Mouse (Mus musculus) lung, adult 18-20 months (tissue): Measurements from ENCODE around the gene Dnajb5.
"Not testable (repeated sequence)": the region's sequence is repeated elsewhere in the genome, so short reads cannot be mapped to it uniquely, and the experiment has no call there.

Experiments used
- DNase-seq, 2 experiments: peaks; one replicate each; pipeline ENCODE4 v3.0.0; 2022; ENCODE audit warnings: mixed read lengths in 2 of 2

Dnajb5 gene

DNA sequence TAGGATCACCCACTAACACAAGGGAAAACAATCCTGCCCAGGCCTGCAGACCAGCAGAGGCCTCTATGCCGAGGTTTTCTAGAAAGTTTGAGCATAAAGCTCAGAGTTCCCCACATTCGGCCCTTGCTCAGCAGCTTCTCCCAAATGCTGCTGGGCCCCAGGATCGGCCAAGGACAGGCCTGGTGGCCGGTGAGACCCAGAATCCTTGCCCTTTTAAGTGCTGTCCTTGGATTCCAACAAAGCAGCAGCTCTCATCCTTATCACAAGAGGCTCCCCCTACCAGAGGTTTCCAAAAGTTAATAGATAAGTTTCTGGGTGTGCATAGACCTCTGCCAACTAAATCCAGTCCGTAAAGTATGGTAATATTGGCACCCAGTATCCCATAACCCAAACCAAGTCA lies 24.3 kb downstream of the Dnajb5 start:
- no peak for DNase-seq

DNA sequence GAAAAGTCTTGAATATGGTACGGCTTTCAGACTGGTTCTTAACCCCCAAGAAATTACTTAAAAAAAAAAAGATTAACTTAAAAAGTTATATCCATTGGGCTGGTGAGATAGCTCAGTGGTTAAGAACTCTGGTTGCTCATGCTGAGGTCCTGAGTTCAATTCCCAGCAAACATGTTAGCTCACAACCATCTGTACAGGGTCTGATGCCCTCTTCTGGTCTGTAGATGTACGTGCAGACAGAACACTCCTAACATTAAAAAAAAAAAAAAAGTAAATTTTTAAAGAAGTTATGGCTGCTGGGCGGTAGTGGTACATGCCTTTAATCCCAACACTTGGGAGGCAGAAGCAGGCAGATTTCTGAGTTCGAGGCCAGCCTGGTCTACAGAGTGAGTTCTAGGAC lies 28.4 kb downstream of the Dnajb5 start:
- no peak for DNase-seq

DNA sequence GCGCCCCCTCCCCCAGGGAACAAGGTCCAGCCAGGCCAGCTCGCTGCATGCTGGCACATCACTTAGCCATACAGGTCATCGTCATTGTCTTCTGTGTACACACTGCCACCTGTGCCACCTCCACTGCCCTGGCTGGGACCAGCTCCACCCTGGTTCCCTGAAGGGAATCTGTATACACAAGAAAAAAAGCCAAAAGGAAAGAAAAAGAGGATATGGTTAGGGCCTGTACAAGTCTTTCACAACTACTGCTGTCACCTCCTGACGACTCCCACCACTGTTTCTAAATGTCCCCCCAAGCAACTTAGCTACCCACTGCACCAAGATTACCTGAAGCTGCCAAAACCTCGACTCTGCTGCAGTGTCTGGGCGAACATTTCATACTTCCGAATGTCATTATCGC lies 30.9 kb downstream of the Dnajb5 start:
- not testable (repeated sequence) for DNase-seq

DNA sequence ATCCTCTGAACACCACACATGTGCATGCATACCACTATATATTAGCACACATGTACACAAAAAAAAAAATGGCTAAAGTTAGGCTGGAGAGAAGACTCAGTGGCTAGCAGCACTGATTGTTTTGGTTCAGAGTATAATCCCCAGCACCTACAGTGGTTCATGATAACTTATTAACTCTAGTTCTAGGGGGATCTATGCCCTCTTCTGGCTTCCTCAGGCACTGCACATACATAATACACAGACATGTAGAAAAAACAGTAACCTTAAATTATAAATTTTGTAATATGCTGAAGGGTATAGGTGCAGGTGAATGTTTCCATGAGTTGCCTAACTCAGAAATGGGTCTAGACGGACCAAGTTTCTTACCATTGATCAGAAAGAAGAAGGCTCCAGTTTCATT lies 38.7 kb downstream of the Dnajb5 start:
- no peak for DNase-seq

DNA sequence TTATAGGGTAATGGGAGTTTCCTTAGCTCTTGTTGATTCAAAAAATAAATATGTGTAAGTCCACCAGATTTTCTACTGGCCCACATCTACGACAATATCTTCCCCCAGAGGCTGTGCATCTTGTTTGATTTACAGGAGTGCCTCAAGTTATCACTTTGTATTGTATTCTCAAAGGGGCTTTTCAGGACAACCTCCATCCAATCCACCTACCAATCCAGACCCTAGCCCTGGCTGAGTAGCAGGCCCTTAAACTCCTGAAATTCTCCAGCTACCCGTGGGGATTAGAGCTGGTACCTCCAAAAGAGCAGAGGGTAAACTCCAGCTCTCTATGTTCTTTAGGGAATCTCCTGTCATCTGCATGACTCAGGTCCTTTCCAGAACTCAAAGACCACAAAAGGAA lies 48.4 kb downstream of the Dnajb5 start:
- DNase-seq, result no peak

DNA sequence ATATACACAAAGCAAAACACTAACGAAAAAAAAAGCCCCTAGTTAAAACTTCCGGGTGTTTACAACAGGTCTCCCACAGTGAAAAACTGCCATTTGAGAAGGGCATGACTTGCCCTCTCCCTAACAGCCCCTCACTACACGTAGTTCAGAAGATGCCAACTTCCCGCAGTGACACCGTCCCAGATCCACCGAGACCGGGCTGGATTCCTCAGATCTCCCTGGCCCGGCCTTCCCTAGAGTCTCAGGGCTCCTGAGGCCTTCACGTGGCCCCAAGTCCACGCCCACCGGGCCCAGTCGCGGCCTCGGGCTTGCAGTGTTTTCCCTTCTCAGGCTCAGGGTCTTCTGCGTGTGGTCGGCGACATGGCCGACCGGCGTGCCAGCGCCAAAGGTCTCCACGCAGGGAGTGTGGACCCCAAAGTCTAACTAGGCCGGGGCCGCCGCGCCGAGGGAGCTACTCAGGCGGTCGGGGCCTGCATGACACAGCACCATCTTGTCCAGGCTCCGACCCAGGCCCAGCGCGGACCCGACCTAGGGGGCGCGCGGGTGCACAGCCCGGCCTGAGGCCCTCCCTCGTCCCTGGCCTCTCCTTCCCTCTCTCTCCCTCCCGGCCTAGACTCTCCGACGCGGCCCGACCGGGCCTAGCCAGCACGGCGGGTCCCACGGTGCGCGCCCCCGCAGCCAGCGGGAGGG lies 50.0 kb downstream of the Dnajb5 start:
- DNase-seq, result peak; percentile 73 to 78

DNA sequence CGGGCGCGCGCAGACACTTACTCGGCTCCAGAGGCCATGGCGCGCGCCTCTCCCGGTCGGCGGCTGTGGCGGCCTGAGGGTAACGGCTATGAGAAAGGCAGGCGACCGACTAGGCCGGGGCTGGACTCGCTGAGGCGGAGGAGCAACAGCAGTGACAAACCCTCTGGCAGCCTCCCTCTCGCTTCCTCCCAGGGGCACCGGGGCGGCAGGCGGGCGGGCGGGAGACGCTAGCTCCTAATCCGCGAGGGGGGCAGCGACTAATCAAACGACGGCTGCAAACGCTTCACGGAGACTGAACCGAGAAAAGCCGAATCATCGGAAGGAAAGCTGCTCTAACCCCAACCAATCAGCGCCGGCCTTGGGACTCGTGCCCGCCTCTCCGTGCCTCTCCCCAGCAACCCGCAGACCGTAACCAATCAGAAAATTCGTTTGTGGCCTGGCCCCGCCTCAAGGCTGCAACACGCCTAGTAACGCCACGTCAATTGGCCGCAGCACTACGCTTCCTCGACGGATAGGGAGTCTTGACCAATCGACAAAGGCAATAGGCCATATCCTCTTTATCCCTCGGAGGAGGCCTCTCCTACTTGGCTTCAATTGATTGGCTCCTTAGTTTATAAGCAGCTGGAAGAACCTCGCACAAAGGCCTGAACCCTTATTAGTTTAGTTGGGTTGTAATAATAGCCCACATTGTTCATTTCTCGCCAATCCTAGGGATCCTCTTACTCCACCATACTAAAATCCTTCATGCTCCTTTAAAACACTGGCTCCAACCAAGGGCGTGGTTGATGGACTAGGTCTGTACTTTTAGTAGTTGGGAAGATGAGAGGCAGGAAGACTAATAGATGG lies 50.8 kb downstream of the Dnajb5 start, which contains the start of gene Vcp:
Vcp (minus strand) TSS at position 367 of the 846 bp plus-strand sequence.
- peak; percentile 99 for DNase-seq

DNA sequence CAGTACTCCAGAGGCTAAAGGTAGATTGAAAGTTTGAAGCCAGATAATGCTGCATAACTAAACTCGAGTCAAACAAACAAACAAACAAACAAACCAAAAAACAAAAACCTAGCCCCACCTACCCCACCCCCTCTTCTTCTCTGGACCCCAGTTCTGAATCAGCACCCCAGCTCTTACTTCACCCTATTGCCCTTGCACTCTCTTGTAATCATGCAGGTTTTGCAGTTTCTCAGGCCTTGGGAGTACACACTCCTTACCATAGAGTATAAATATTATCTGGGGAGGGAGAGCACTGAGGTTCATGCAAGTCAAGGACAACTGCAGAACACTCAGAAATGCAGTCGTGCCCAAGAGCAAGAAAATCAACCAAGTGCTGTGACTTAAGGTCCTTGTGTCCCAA lies 51.7 kb downstream of the Dnajb5 start:
- DNase-seq, result no peak

DNA sequence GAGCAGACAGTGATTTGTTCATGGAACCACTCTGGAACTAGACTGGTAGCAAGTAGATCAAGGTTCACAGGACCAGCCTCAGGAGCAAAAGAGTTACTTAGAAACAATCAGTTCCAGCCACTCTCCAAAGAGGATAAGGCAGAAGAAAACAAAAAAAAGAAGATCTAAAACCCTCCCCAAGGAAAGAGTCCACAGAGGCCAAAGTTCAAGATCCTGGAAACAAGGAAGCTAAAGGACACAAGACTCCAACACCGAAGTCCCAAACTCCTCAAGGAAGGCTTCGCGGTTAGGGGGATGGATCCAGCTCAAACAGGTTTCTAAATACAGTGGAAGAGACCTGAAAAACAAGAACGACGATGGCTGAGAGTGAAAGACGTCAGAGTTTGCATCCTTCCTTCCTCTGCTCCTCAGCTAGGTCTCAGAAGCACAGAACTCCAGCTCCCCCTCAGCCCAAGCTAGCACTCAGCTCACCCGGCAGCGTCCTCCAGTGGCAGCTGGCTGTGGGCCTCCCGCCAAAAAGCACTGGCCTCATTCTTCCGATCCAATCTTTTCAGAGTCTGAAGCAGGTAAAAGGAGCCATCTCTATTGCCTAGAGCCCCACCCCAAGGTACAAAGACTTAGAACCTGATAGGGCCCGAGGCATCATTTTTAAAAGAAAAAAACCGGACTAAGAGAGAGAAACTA lies 53.3 kb downstream of the Dnajb5 start:
- DNase-seq, result no peak

DNA sequence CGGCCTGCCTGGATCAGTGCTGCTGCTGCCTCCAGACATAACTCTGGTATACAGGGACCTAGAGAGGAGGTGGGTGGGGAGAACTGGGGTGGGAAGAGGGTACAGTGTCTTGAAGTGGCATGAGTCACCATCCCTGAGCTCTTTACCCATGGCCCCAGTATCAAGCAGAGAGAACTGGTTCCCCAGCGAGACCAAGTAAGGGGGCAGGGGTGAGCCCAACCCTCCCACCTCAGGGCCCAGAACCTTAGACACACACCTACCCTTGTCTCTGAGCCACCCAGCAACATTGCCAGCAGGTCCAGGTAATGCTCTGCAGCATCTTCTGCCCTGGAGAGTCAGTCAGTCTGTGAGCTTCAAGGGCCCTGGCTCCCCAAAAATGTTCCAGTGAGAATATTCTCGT lies 55.3 kb downstream of the Dnajb5 start:
- no peak for DNase-seq

DNA sequence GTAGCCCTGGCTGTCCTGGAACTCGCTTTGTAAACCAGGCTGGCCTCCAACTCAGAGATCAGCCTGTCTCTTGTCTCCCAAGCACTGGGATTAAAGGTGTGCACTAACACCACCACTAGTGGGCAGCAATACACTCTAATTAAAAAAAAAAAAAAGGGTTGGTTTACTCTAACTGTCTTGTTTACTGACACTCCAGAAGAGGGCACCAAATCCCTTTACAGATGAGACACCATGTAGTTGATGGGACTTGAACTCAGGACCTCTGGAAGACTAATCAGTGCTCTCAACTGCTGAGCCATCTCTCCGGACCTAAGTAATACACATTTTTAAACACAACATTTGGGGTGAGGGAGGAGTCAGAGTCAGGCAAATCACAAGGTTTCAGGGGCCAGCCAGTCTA lies 56.2 kb downstream of the Dnajb5 start:
- peak in 1 of 2 experiments; percentile 46 for DNase-seq
